Mouse (Mus musculus): Measurements from ENCODE around the gene Tmem204. TPM values are rescaled to one million over a fixed set of nuclear protein-coding genes. Genes with fewer than 3 reads are reported as not detected.

The Tmem204 gene
- polyA plus RNA-seq, 1 experiment = 0.80 TPM

DNA sequence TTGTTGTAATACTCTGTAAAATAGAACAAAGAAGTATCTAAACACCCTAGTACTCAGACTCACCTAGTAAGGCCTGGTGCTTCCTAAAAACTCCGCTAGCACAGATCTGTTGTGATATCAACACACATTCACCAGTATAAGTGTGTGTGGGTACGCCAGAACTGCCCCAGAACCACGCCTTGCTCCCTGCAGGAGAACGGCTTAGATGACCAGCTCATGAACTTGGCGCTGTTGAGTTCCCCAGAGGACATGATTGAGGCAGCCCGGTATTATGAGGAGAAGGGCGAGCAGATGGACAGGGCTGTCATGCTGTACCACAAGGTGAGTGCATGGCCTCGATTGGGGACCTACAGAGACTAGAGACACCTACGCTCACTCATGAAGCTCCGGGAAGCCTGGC lies 7.1 kb upstream of the Tmem204 start:
- Histone ChIP-seq H3K4me1 (ENCODE audit: control insufficient read depth, insufficient read depth, low read length) (no peaks in the 10 kb centered on the region), H3K4me3 (ENCODE audit: insufficient read depth, low read length) (no peak overlapping the region), H3K27ac (ENCODE audit: insufficient read depth, low read depth, low read length) (no peak overlapping the region)
- no peak for TF ChIP-seq POLR2A (IDR thresholded peaks at IDR 0.05; ENCODE audit: borderline replicate concordance, low read depth, low read length)
- TF ChIP-seq CTCF (IDR thresholded peaks at IDR 0.05; ENCODE audit: low read depth, low read length) = no peak

DNA sequence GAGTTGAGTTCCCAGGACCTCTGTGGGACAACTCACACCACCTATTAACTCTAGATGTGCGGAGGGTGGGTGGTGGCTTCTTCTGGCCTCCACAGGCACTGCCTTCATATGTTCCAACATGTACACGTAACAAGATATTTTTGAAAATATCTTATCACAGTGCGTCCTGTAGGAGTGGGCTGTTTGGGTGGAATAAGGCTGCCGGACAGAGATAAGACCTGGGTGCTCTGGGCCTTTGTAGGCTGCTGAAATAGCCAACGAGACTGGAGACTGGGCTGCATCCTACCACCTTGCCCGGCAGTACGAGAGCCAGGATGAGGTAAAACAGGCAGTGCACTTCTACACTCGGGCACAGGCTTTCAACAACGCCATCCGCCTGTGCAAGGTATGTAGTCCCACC lies 5.8 kb upstream of the Tmem204 start:
- no peaks in the 10 kb centered on the region for H3K4me1 ChIP-seq (ENCODE audit: control insufficient read depth, insufficient read depth, low read length)
- TF ChIP-seq CTCF (IDR thresholded peaks at IDR 0.05; ENCODE audit: low read depth, low read length) (no peak), POLR2A (IDR thresholded peaks at IDR 0.05; ENCODE audit: borderline replicate concordance, low read depth, low read length) (no peak)
- no peak overlapping the region for H3K27ac ChIP-seq (ENCODE audit: insufficient read depth, low read depth, low read length)
- H3K4me3 ChIP-seq (ENCODE audit: insufficient read depth, low read length) = no peak overlapping the region

DNA sequence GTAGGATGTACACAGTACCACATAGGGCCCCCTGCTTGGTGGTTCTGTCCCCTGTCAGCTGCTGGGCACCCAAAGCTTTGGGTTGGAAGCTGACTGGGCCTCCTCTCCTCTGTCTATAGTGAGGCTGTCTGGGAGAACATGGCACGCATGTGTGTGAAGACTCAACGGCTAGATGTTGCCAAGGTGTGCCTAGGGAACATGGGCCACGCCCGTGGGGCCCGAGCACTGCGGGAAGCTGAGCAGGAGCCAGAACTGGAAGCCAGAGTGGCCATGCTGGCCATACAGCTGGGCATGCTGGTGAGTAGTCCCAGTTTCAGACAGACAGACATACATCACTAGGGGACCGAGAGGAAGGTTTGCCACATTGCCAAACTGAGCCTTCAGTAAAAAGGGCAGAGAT lies 3.3 kb upstream of the Tmem204 start:
- Histone ChIP-seq H3K4me1 (ENCODE audit: control insufficient read depth, insufficient read depth, low read length) (no peaks in the 10 kb centered on the region), H3K4me3 (ENCODE audit: insufficient read depth, low read length) (no peak overlapping the region), H3K27ac (ENCODE audit: insufficient read depth, low read depth, low read length) (no peak overlapping the region)
- TF ChIP-seq POLR2A (IDR thresholded peaks at IDR 0.05; ENCODE audit: borderline replicate concordance, low read depth, low read length) (no peak), CTCF (IDR thresholded peaks at IDR 0.05; ENCODE audit: low read depth, low read length) (no peak)

DNA sequence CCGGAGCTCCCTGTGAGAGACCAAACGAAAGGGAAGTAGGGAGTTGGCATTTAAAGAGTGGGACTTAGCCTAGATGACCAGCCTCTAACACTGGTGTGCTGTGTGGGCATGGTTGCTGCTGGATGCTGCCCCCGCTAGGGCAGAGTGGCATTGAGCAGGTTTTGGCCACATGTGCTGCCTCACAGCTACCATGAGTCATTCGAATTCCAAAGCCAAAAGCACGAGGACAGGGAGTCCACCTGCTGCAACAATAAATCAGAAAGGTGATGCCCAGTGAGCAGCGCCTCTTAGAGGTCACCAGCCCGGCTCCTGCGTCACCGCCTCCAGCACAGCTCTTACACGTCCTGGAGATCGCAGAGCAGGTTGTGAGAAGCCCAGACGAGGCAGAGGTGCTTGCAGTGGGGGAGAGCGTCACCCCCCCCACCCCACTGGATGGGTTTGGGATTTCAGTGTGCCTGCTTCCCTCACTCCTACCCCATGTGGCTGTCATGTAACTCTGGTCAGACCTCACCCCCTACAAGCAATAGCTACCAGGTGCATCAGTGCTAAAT lies 1.5 kb upstream of the Tmem204 start:
- TF ChIP-seq POLR2A (IDR thresholded peaks at IDR 0.05; ENCODE audit: borderline replicate concordance, low read depth, low read length) = no peak
- TF ChIP-seq CTCF (IDR thresholded peaks at IDR 0.05; ENCODE audit: low read depth, low read length) = no peak
- H3K27ac ChIP-seq (ENCODE audit: insufficient read depth, low read depth, low read length) = no peak overlapping the region
- peaks cover 10% of the 10 kb centered on the region for H3K4me1 ChIP-seq (ENCODE audit: control insufficient read depth, insufficient read depth, low read length)
- H3K4me3 ChIP-seq (ENCODE audit: insufficient read depth, low read length) = no peak overlapping the region

DNA sequence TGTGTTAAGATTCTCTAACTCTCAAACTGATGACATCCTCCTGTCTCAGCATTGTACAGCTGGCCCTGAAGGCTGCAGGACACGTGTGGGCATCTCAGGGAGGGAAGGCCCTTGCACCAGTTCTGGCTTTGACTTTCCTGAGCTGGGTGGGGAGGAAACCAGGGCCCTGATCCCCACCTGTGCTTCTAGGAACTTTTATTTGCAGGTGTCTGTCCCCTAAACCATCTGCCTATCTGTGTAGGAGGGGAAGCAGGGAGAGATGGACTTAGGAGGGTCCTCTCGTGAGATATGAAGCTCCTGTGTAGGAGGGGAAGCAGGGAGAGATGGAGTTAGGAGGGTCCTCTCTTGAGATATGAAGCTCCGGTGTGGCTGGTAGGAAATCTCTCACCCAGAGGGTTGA lies 504 bp downstream of the Tmem204 start:
- H3K4me1 ChIP-seq (ENCODE audit: control insufficient read depth, insufficient read depth, low read length) = peaks cover 20% of the 10 kb centered on the region
- TF ChIP-seq CTCF (IDR thresholded peaks at IDR 0.05; ENCODE audit: low read depth, low read length) = no peak
- no peak for TF ChIP-seq POLR2A (IDR thresholded peaks at IDR 0.05; ENCODE audit: borderline replicate concordance, low read depth, low read length)
- no peak overlapping the region for H3K4me3 ChIP-seq (ENCODE audit: insufficient read depth, low read length)
- H3K27ac ChIP-seq (ENCODE audit: insufficient read depth, low read depth, low read length) = no peak overlapping the region

DNA sequence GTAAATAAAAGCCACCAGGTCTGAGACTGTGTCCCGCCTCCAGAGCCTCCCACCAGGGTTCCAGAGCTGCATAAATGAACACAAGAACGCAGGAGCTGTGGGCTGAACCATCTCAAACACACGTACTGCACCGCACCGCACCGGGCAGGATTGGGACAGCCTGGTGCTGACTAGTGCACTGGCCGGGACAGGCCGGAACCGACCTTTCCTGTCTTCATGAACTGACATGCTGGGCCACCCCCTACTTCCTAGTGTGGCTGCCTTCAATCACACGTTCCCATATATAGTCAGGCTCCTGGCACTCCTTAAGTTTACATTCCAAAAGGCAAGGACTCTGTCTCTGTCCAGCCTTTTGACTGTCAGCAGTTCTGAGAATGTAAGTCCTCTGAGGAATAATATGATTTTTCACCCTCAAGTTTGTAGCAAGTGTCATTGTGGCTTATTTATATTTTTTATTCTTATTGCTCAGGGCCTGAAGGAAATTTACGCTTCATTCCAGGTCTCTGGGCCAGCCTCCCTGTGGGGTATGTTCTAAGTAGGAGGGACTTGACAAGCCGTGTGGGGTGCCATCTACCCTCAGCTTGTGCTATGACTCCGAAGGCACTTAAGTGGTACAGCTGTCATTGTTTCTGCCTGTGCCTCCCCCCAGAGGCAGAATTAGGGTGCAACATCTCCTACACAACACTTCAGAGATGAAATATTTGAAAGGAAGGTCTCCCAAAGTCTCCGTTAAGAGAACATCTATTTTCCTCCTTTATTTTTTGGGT lies 1.1 kb downstream of the Tmem204 start:
- H3K4me3 ChIP-seq (ENCODE audit: insufficient read depth, low read length) = no peak overlapping the region
- no peak for TF ChIP-seq CTCF (IDR thresholded peaks at IDR 0.05; ENCODE audit: low read depth, low read length)
- TF ChIP-seq POLR2A (IDR thresholded peaks at IDR 0.05; ENCODE audit: borderline replicate concordance, low read depth, low read length) = no peak
- H3K4me1 ChIP-seq (ENCODE audit: control insufficient read depth, insufficient read depth, low read length) = peaks cover 27% of the 10 kb centered on the region
- no peak overlapping the region for H3K27ac ChIP-seq (ENCODE audit: insufficient read depth, low read depth, low read length)

DNA sequence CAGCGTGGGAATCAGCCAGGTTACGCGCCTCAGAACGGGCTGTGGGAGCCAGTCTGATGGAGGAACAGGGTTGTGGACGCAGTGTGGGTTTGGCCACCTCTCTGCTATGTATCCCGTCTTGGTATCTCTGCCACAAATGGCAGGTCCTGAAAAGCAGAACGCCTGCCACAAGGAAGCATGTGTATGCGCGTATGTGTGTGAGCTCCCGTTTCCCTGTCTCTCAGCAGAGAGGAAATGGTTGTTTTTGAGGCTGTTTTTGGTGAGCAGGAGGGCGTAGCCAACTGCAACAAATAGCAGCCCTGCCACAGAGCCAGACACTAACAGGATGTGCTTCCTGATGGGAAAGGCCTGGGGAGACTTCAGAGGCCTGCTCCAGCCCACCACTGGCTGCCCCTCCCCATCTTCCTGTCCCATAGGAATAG lies 2.4 kb downstream of the Tmem204 start:
- Histone ChIP-seq H3K4me1 (ENCODE audit: control insufficient read depth, insufficient read depth, low read length) (peaks cover 27% of the 10 kb centered on the region), H3K27ac (ENCODE audit: insufficient read depth, low read depth, low read length) (0 out of 2 replicates have a peak overlapping the region, but pooled peaks have one; percentile 12), H3K4me3 (ENCODE audit: insufficient read depth, low read length) (no peak overlapping the region)
- no peak for TF ChIP-seq POLR2A (IDR thresholded peaks at IDR 0.05; ENCODE audit: borderline replicate concordance, low read depth, low read length)
- TF ChIP-seq CTCF (IDR thresholded peaks at IDR 0.05; ENCODE audit: low read depth, low read length) = no peak

GRCm38 (mm10) chr17:25080210-25080609 lies 3.2 kb downstream of the Tmem204 start:
- Histone ChIP-seq H3K27ac (ENCODE audit: insufficient read depth, low read depth, low read length) (no peak overlapping the region), H3K4me1 (ENCODE audit: control insufficient read depth, insufficient read depth, low read length) (peaks cover 27% of the 10 kb centered on the region), H3K4me3 (ENCODE audit: insufficient read depth, low read length) (no peak overlapping the region)
- TF ChIP-seq CTCF (IDR thresholded peaks at IDR 0.05; ENCODE audit: low read depth, low read length) (no peak), POLR2A (IDR thresholded peaks at IDR 0.05; ENCODE audit: borderline replicate concordance, low read depth, low read length) (no peak)

- H3K4me3 ChIP-seq (ENCODE audit: insufficient read depth, low read length) = peak overlapping the region; percentile 14; the same call in 1 of the 2 replicates
- peaks cover 36% of the 10 kb centered on the region for H3K4me1 ChIP-seq (ENCODE audit: control insufficient read depth, insufficient read depth, low read length)
- H3K27ac ChIP-seq (ENCODE audit: insufficient read depth, low read depth, low read length) = peak overlapping the region; percentile 41; the same call in 1 of the 2 replicates
- TF ChIP-seq CTCF (IDR thresholded peaks at IDR 0.05; ENCODE audit: low read depth, low read length) (no peak), POLR2A (IDR thresholded peaks at IDR 0.05; ENCODE audit: borderline replicate concordance, low read depth, low read length) (no peak)
Measured at GRCm38 (mm10) chr17:25077771-25078372, 5.5 kb downstream of the Tmem204 start.

GRCm38 (mm10) chr17:25076906-25077305 lies 6.5 kb downstream of the Tmem204 start:
- Histone ChIP-seq H3K4me3 (ENCODE audit: insufficient read depth, low read length) (no peak overlapping the region), H3K4me1 (ENCODE audit: control insufficient read depth, insufficient read depth, low read length) (peaks cover 46% of the 10 kb centered on the region), H3K27ac (ENCODE audit: insufficient read depth, low read depth, low read length) (no peak overlapping the region)
- TF ChIP-seq POLR2A (IDR thresholded peaks at IDR 0.05; ENCODE audit: borderline replicate concordance, low read depth, low read length) = no peak
- no peak for TF ChIP-seq CTCF (IDR thresholded peaks at IDR 0.05; ENCODE audit: low read depth, low read length)
